Mouse (Mus musculus) embryonic facial prominence, embryonic 14.5 days (tissue): Measurements from ENCODE around the gene Gpr50. TPM values are rescaled to one million over a fixed set of nuclear protein-coding genes. Genes with fewer than 3 reads are reported as not detected.

Experiments used
- ATAC-seq: fragments of 200-750 bp; cut with Nextera tagmentation; 2 replicates; pipeline ENCODE4 v1.8.0; 2017; ENCODE audit warnings: low read depth, moderate number of reproducible peaks, moderate TSS enrichment
- DNase-seq: peaks from one replicate; pipeline ENCODE4 v3.0.0-alpha.2; 2015; ENCODE audit warnings: low spot score
- H3K27ac ChIP-seq: fragments of 300-500 bp; sonication (generic); replicated peaks from 2 replicates; pipeline ENCODE4 v1.5.1; 2014; ENCODE audit warnings: low read depth, mild to moderate bottlenecking, low read length, moderate library complexity
- H3K27me3 ChIP-seq: fragments of 300-500 bp; sonication (generic); replicated peaks from 2 replicates; pipeline ENCODE4 v1.6.1; 2014; ENCODE audit warnings: low read length; ENCODE audit not compliant: control insufficient read depth, insufficient read depth
- H3K36me3 ChIP-seq: fragments of 300-500 bp; sonication (generic); 2 replicates; pipeline ENCODE4 v1.6.1; 2014; ENCODE audit warnings: low read length, mixed read lengths; ENCODE audit not compliant: control insufficient read depth, insufficient read depth
- H3K4me1 ChIP-seq: fragments of 300-500 bp; sonication (generic); 2 replicates; pipeline ENCODE4 v1.6.1; 2014; ENCODE audit warnings: antibody characterized with exemption, low read length; ENCODE audit not compliant: control insufficient read depth, insufficient read depth
- H3K4me2 ChIP-seq: fragments of 300-500 bp; sonication (generic); 2 replicates; pipeline ENCODE4 v1.6.1; 2014; ENCODE audit warnings: low read depth, mild to moderate bottlenecking, low read length, moderate library complexity, mixed read lengths
- H3K4me3 ChIP-seq: fragments of 300-500 bp; sonication (generic); 2 replicates; pipeline ENCODE4 v1.5.1; 2014; ENCODE audit warnings: low read depth, mild to moderate bottlenecking, low read length
- H3K9ac ChIP-seq: fragments of 300-500 bp; sonication (generic); 2 replicates; pipeline ENCODE4 v1.6.1; 2014; ENCODE audit warnings: low read depth, mild to moderate bottlenecking, low read length, moderate library complexity, mixed read lengths
- H3K9me3 ChIP-seq: fragments of 300-500 bp; sonication (generic); 2 replicates; pipeline ENCODE4 v1.6.1; 2016; ENCODE audit warnings: low read length; ENCODE audit not compliant: control insufficient read depth
- WGBS: fragments of 180-500 bp; shearing (Covaris S2); extraction: QIAGEN DNeasy Blood & Tissue Kit; methylation state at CpG from one replicate; pipeline ENCODE4 v1.1.7; 2014; 5-methylcytosine and 5-hydroxymethylcytosine counted together
- polyA plus RNA-seq: library from polyadenylated mRNA; unstranded; fragments of >200 nt; fragmentation: Nextera tagmentation; extraction: Ambion mirVana; gene quantifications from 2 replicates; pipeline ENCODE4 v1.2.1, GENCODE M21; 2014

The Gpr50 gene
- polyA plus RNA-seq, 1 experiment from 2014 or later = 1.6 TPM

DNA sequence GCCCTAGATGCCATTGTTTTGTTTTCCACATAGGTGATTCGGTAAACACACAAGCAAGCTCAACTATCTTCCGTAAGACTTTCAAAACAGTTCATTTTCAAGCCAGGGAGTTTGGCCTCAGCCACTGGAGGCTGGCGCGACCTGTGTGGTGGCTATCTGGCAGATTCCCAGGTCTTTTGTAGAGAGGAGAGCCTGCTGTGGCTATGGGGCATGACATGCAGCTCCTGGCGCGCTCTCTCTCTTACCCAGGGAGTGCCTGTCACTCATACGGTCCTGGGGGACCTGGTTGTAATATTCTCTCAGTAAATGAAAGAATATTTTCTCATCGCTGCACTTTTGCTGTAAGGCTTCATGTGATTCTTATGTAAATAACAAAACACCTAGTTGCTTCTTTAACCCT, 13.5 kb upstream of the Gpr50 start:
- Histone ChIP-seq H3K9me3 (no peaks in the 10 kb centered on the region), H3K27ac (no peak overlapping the region), H3K36me3 (no peaks in the 10 kb centered on the region), H3K4me1 (no peaks in the 10 kb centered on the region), H3K9ac (no peak overlapping the region), H3K4me2 (no peak overlapping the region), H3K4me3 (no peak overlapping the region), H3K27me3 (no peaks in the 10 kb centered on the region)
- ATAC-seq (no peak), DNase-seq (peak; percentile 4)
- WGBS = 37% methylated on average over 8 of the region's 8 CpGs

GRCm38 (mm10) chrX:71661794-71662193, 1.7 kb upstream of the Gpr50 start:
- Histone ChIP-seq H3K9me3 (peaks cover 10% of the 10 kb centered on the region), H3K9ac (no peak overlapping the region), H3K27ac (no peak overlapping the region), H3K4me3 (0 out of 2 replicates have a peak overlapping the region, but pooled peaks have one; percentile 8), H3K4me1 (no peaks in the 10 kb centered on the region), H3K27me3 (peaks cover 72% of the 10 kb centered on the region), H3K4me2 (peak overlapping the region; percentile 32; the same call in 1 of the 2 replicates), H3K36me3 (no peaks in the 10 kb centered on the region)
- ATAC-seq (no peak), DNase-seq (no peak)
- 21% methylated on average over 14 of the region's 14 CpGs for WGBS

- DNase-seq (no peak), ATAC-seq (0 out of 2 replicates have a peak, but pooled peaks have one; percentile 26)
- H3K36me3 ChIP-seq = no peaks in the 10 kb centered on the region
- peaks cover 89% of the 10 kb centered on the region for H3K27me3 ChIP-seq
- peak overlapping the region; percentile 44 for H3K4me3 ChIP-seq
- 26% methylated on average over 38 of the region's 76 CpGs for WGBS
- H3K9ac ChIP-seq = peak overlapping the region; percentile 34; the same call in 1 of the 2 replicates
- peaks cover 10% of the 10 kb centered on the region for H3K9me3 ChIP-seq
- no peaks in the 10 kb centered on the region for H3K4me1 ChIP-seq
- no peak overlapping the region for H3K27ac ChIP-seq
- H3K4me2 ChIP-seq = peak overlapping the region; percentile 62
Observed at GRCm38 (mm10) chrX:71663871-71664687, 612 bp downstream of the Gpr50 start.

GRCm38 (mm10) chrX:71664688-71665026, 1.2 kb downstream of the Gpr50 start:
- Histone ChIP-seq H3K27ac (no peak overlapping the region), H3K9me3 (peaks cover 10% of the 10 kb centered on the region), H3K36me3 (no peaks in the 10 kb centered on the region), H3K9ac (0 out of 2 replicates have a peak overlapping the region, but pooled peaks have one; percentile 34), H3K4me2 (peak overlapping the region; percentile 62), H3K27me3 (peaks cover 85% of the 10 kb centered on the region), H3K4me1 (no peaks in the 10 kb centered on the region), H3K4me3 (peak overlapping the region; percentile 44)
- 0 out of 2 replicates have a peak, but pooled peaks have one; percentile 18 for ATAC-seq
- 23% methylated on average over 15 of the region's 15 CpGs for WGBS
- no peak for DNase-seq

GRCm38 (mm10) chrX:71670254-71670653, 6.8 kb downstream of the Gpr50 start:
- Histone ChIP-seq H3K4me3 (no peak overlapping the region), H3K9me3 (no peaks in the 10 kb centered on the region), H3K27ac (no peak overlapping the region), H3K9ac (no peak overlapping the region), H3K36me3 (no peaks in the 10 kb centered on the region), H3K4me2 (no peak overlapping the region), H3K4me1 (no peaks in the 10 kb centered on the region), H3K27me3 (peaks cover 31% of the 10 kb centered on the region)
- WGBS = 13% methylated on average over 6 of the region's 6 CpGs
- DNase-seq = no peak
- ATAC-seq = no peak

DNA sequence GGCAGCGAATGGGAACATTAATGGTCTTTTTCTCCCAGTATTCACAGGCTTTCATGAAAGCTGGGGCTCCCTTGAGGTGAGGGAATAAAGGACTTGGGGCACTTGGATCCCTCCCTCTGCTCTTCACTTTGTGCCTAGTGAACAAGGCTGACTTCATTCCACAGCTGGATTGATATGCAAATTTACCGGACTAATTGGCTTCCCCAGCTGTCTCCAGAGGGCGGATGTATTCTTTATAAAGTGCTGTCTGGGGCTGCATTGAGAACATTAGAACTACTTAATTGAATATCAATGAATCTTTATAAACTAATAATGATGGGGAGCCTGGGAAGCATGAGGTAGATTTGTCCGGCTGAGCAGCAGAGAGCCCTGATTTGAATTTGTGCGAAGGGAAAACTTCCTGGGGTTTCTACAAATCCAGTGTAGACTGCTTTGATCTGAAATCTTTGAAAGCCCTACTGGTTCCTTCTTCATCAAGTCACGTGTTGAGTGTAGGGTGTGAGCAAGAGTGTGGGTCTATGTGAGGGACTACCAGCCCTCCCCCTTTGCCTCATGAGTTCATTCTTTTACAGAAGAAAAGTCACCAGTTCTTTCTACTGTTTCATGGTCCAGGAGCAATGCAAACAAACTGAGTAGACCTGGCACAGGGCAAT, 37.5 kb downstream of the Gpr50 start:
- no peak overlapping the region for H3K4me2 ChIP-seq
- DNase-seq (no peak), ATAC-seq (no peak)
- H3K4me1 ChIP-seq = no peaks in the 10 kb centered on the region
- no peak overlapping the region for H3K9ac ChIP-seq
- no peaks in the 10 kb centered on the region for H3K9me3 ChIP-seq
- no peaks in the 10 kb centered on the region for H3K36me3 ChIP-seq
- H3K27ac ChIP-seq = no peak overlapping the region
- no peak overlapping the region for H3K4me3 ChIP-seq
- H3K27me3 ChIP-seq = no peaks in the 10 kb centered on the region
- 30% methylated on average over 6 of the region's 6 CpGs for WGBS

Other genes starting within 250 kb of the Gpr50 start
- gene Cd99l2, start 170.8 kb upstream of the Gpr50 start, polyA plus RNA-seq = 27.6 and 31.2 TPM in 2 replicates
- gene Hmgb3, start 107.7 kb upstream of the Gpr50 start, polyA plus RNA-seq = 122 and 159 TPM in 2 replicates
- gene Vma21, start 152.3 kb downstream of the Gpr50 start, polyA plus RNA-seq = 61.1 and 66.3 TPM in 2 replicates